Mouse (Mus musculus) skeletal muscle tissue, adult 2 months (tissue): ENCODE measurements around the gene Trp53.

Source experiments
- DNase-seq: peaks from one replicate; pipeline ENCODE4 v3.0.0-alpha.2; 2012; ENCODE audit warnings: low read depth, low spot score

The Trp53 gene

DNA sequence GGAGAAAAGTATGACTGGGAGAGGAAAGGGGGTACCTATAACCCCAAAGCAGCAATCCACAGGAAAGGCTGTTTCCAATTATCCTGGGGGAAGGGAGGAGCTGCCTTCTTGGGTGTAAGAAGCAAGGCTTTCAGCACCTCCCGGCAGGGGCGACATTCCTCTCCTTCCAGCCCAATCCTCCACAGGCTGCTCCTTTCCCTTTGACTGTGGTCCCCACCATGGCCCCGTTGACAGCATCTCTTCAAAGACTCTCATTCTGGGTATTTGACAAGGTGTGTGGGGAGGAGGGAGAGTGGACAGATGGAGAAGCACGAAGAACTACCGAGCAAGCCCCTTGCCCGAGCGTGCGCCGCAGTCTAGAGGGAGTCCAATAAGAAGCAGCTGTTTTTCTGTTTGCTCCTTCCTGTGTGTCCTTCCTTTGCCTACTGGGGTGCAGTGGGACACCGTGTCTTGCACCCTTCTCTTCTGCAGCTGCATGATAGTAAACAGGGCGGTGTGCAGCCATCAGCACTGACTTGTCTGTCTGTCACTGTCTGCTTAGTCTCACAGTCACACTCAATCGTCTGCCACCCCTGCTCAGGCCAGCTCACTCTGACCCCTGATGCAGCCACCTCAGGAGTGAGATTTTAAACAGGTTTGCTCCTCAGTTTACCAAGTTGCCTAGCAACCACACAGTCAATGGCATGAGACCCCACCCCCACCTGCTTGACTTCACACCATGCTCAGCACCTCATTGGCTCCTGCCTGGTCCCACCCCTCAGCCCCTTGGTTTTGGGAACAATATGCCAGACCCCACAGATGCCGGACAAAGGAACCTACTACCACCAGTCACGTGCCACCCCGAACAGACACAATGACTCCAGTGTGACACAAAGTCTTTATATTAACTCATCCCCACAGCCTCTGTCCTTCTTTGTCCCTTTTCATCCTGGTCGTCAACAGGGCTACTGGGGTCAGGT is 19.0 kb upstream of the Trp53 start:
- DNase-seq = no peak

DNA sequence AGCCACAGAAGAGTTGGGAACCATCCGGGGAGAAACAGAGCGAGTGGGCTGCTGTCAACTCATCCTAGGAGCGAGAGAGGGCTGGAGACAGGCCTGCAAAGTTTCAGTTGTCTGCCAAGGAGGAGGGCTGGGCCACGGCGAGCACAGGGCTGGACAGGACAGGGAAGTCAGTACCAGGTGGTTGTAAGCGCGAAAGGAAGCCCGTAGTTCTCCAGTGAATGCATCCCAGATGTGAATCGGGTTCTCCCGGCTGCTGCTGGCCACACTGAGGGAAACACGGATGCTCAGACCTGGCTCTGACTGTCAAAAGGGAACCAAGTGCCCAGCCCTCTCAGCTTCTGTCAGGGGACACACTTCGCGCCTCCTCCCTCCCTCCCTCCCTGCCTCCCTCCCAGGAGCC is 16.8 kb upstream of the Trp53 start:
- DNase-seq = no peak

DNA sequence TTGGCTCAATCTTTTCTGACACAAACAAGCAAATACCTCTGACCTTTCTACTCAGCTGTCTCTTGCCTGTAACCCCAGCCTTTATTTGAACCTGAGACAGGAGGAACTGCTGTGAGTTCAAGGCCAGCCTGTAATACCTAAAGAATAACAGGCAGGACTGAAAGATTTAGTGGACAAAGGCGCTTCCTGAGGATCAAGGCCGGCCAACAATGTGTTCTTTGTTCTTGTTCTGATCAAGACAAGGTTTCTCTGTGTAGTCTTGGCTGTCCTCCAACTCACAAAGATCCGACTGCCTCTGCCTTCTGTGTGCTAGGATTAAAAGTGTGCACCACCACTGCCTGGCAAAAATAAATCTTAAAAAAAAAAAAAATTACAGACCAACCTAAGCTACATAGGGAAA is 15.8 kb upstream of the Trp53 start:
- no peak for DNase-seq

DNA sequence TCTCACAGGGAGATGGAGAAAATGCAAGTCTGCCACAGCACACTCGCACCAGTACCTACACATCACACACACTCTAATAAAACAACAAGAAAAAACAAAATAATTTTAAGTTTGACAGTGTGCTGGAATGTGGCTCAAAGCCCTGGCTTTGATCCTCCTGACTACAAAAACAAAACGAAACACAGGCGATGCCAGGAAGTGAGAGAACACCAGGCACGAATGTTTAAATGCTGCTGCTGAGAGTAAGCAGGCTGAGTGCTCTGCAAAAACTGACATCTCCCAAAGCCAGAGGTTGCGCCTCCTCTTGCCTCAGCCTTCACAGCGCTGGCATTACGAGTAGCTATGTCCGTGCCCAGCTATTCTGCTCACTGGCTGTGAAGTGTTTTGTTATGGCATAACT is 15.0 kb upstream of the Trp53 start:
- DNase-seq = no peak

DNA sequence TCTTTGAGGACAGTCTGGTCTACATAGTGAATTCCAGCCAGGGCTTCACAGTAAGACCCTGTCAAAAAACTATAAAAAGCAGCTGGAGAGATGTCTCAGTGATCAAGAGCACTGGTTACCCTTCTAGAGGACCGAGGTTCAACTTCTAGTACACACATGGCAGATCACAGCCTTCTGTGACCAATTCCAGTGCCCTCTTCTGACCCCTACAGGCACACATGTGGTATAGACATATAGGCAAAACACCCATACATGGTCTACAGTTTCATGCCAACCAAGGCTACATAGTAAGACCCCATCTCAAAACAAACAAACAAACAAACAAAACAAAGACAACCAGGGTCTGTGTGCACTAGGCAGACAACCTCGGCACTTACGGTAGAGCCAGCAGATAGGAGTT is 4.9 kb upstream of the Trp53 start:
- no peak for DNase-seq

DNA sequence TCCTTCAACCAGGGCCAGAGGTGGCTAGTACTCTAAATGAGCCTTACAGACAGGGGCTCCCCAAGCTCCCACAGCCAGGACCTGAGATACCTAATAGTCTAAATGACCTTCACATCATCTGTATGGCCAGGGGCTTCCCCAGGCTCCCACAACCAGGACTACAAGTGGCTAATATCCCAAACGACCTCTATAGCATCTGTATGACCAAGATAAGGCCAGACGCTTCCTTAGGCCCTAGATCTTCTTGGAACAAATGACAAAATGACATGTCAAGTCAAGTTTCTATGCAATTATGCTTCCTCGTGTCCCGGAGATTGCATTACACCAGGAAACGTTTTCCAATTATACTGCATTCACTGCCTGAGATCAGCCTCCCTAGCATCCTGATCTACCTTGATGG is 3.9 kb upstream of the Trp53 start:
- no peak for DNase-seq

DNA sequence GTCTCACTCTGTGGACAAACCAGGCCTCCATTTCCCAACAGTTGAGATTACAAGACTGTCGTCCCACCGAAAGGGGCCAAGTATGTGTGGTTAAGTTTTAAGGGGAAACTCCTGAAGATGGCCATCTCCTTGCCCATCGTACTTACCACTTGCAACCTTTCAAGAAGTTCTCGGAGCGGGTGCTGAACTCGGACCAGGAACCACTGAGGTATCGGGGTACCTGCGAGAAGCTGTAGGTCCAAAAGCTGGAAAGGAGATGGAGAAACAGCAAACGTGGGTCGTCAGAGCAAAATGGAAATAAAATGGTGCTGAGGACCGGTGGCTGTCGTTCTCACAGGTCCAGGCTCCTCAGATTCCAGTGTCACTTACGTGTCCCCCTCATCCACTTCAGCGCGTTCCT is 1.9 kb upstream of the Trp53 start:
- DNase-seq = no peak

DNA sequence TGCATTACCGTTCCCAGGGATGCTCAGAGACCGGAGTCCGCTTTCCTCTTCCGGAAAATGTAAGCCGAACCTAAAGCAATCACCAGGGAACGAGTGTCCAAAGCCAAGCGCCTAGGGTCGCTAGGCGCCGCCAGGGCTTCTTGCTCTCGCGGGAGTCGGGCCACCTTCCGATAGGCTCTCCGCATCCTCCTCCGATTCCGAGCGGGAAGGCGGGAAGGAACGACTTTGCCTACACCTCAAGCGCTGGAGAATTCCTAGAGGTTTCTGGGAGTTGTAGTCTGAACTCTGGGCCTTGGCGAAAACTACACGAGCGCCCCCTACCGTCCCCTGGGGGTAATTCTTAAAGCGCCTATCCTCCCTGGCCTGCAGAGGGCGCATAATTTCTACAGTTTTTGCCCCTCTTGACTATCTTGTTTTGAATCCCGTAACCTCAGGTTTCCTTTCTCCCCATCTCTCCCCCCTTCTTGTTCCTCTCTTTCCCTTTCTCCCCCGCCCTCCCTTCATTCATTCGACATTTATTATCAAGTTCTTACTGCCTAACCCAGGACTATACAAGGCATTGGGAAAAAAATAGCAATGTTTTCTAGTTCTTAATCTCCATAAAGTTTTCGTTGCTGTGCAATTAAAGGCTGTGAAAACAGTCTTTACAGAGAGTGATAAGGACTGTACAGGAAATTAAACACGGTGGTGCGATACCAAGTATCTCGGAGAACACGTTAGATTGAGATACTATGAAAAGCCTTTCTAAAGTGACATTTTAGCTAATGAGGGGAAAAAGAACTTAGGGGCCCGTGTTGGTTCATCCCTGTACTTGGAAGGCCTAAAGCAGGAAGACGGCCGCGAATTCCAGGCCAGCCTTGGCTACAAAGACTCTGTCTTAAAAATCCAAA is 786 bp upstream of the Trp53 start:
- DNase-seq = peak; percentile 97

DNA sequence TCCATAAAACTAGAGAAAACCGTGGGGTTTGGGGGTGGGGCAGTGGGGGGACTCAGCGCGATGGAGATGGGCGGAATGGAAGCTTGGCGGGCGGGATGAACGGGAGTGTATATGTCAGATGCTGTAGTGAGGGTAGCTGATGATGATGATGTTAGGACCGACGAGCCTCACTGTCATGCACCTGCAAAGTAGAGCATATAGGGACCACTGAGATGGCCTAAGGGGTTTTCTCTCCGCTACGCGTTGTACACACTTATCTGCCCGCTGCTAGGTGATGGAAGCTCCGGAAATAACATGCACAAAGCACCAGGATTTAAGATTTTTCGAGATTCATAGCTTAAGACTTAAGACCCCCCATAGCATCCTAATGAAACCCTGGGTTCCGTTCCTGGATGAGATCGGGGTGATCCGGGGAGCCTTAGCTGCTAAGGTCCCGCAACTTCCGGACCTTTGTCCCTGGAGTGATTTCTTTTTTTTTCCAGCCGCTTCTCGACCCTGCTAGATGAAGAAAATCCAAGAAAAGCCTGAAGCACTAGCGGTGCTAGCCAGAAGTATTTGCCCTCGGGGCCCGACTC is 500 bp downstream of the Trp53 start:
- no peak for DNase-seq

DNA sequence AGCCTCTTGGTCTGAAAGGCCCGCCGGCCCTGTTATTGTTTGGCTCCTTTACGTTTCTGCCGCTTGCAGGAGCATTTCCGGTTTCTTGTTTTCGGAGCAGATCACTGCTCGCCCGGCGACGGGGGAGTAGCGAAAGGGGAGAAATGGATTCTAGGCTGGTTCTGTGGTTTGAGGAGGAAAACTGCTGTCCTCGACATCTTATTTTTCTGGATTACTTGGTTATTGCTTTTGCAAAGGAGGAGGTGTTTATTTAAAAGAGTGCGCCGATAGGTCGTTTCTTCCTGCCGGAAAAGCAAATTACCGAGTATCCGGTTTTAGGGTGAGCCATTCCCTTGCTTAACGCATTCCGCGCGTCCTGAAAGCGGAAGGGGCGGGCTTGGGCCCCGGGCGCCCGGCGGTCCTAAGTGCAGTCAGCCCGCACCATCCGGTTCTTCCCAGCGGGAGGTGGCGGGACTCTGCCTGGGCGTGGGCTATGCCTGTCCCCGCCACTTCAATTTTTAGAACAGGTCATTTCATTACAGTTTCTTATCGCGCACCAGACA is 1.1 kb downstream of the Trp53 start:
- DNase-seq = peak; percentile 85

DNA sequence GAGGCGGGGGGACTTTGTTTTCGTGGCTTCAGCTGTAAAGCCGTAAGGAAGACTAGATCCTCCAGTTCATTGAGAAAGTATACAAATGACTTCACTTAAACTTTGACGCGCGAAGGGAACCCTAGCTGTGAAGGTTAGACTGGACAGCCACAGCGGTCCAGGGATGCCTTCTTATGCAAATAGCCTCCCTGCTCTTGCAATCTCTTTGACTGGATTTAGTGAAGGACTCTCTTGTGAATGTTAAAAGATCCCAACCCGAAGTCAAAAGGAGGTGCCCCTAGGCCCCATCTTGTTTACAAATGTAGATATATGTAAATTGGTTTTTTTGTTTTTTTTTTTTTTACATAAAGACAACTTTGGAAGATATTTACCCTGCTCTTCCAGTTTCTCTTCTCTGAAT is 1.7 kb downstream of the Trp53 start:
- DNase-seq = no peak

DNA sequence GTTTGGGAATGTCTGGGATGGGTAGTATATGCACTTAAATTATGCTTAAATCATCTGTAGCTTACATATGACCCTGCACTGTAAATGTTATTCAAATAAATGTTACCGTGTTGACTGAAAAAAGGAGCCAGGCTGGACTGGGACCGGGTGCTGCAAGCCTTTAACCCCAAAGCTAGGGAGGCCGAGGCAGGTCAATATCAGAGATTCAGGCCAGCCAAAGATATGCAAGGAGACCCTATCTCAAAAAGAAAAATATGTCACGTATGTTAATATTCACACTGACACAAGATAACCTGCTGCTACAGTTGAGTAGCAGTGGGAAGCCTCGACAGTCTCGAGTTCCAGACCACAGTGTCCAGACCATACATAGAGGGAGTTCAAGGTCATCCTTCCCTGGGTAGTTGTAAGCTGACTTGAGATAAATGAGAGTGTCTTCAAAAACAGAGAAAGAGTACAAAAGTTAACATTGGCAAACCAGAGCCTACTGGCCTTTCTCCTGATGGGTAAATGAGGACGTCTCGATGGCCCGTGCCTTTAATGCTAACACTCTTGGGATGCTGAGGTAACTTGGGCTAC is 2.2 kb downstream of the Trp53 start:
- DNase-seq = no peak

DNA sequence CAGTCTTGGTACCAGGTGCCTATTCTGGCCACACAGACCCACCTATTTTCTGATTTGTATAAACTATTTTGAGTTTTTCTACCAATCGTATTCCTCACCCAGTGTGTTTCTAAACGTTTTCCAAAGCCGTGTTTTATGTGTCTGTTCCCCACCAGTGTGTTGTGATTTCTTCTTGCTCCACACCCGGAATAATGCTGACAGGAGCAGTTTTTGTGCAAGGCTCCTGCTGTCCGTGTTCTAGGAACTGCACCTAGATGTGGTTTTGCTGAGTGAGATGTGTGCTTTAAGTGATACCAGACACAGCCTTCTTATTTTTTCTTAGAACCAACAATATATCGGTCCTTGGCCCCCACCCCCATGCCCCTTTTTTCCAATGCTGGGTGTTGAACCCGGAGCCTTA is 3.8 kb downstream of the Trp53 start:
- no peak for DNase-seq

DNA sequence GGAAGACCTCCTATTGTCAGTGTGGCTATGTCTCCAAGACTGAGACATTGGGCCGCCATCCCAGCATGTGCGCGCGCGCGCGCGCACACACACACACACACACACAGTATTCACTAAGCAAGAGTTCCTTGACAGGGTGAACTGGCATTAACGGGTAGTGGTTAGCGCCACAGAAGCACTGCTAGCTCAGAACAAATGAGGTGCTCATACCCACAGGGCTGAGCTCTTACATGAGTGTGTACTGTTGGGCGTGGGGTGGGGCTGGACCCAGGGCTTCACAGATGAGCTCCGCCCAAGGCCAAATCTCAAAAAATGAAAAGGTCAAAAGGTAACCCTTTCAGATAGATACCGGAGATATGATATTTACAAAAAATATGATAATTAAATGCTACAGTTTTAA is 4.8 kb downstream of the Trp53 start:
- DNase-seq = no peak

DNA sequence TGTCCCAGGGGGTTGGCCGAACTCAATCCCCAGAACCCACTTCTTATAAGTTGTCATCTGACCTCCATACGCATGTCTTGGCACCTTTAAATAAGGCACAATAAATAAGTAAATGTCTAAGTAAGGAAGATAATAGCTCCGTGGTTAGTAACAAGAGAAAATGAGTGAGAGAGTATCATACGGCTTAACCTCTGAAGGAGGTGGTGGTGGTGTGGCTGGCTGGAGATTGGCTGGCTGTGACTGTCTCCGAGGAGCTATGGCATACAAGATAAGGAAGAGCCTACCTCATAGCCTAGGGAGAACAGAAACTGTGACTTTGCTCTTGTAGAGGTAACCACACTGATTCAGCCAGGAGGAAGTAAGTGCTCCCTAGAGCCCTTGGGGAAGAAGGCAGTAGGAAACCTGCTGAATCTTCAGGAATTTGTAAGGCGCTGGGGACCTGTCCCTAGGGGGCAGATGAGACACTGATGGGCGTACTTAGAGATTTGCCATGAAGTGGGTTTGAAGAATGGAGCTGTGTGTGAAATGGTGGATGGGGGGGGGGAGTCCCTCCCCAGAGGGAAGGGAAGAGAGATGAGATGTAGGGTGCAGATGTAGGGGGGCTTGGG is 5.7 kb downstream of the Trp53 start:
- no peak for DNase-seq

DNA sequence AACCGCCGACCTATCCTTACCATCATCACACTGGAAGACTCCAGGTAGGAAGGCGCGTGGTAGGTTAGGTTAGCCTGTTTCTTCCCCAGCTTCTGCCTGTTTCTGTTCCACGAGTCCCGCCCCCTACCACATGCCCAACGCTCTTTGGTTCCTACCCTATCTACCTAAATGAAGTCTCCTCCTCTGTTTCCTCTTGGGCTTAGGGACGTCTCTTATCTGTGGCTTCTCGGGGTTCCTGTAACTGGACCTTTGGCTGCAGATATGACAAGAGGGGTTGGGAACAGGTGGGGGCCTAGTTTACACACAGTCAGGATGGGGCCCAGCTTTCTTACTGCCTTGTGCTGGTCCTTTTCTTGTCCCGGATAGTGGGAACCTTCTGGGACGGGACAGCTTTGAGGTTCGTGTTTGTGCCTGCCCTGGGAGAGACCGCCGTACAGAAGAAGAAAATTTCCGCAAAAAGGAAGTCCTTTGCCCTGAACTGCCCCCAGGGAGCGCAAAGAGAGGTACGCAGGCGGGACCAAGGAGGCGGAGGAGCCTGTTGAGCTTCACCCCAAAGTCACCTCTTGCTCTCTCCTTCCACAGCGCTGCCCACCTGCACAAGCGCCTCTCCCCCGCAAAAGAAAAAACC is 9.2 kb downstream of the Trp53 start:
- no peak for DNase-seq

DNA sequence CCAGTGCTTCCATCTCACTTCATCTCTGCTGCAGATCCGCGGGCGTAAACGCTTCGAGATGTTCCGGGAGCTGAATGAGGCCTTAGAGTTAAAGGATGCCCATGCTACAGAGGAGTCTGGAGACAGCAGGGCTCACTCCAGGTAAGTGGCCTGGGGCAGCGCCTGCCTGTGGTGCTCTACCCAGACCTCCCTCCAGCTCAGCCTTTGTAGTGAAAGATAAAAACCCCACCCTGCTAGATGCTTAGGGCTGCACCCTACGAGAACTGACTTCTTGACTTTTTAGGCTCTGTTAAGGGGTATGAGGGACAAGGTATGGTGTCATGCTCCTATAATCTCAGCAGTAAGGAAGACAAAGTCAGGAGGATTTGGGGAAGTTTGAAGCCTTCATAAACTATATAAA is 10.5 kb downstream of the Trp53 start:
- DNase-seq = no peak

DNA sequence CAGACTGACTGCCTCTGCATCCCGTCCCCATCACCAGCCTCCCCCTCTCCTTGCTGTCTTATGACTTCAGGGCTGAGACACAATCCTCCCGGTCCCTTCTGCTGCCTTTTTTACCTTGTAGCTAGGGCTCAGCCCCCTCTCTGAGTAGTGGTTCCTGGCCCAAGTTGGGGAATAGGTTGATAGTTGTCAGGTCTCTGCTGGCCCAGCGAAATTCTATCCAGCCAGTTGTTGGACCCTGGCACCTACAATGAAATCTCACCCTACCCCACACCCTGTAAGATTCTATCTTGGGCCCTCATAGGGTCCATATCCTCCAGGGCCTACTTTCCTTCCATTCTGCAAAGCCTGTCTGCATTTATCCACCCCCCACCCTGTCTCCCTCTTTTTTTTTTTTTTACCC is 11.3 kb downstream of the Trp53 start:
- DNase-seq = peak; percentile 73

DNA sequence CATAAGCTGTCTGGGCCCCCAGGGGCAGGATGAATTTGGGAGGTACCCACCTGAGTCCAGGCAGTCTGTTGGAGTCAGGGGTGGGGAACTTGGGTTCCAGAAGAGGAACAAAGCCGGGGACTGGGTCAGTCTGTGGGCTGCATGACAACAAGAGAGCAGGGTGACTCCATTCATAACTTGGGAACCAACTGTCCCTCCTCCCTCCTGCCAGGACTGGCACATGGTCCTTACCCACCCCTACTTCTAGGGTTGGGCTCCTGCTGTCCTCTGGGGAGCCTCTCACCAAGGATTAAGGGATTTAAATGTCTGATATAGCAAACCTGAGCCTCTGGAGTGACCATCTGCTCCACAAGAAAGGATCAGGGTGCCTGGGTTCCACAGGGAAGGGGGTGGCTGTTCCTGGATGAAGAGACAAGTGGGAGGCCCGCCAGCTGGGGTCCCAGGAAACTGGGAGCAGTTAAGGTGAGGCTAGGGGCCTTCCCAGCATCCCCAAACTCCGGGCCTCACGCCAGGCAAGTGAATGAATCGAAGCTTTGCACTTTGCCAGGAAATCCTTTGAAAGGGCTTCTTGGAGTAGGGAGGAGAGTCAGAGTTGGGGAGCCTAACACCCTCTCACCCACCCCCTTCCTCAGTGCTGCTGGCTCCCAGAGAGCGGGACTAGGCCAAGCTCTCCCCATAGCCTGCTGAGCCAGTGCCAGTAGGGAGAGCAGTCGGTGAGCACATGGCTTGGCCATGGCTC is 11.9 kb downstream of the Trp53 start:
- DNase-seq = peak; percentile 76

DNA sequence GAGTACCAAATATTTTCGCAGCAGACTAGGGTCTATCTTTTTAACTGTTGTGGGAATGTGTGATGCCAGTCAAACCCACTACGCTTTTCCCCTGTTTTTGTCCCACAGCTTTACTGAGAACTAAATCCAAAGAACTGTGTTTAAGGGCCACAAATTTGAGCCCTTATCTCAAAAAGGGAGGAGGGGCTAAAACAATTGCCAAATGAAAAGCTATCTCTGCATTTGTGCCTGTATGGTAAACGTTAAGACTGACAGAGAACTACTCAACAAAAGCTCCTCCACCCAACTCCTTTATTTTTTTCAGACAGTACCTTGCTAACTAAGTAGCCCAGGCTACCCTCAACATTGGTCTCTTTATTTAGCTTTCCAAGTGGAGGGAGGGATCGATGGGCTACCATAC is 12.6 kb downstream of the Trp53 start:
- DNase-seq = no peak
